Mouse (Mus musculus) retina, postnatal 1 day (tissue): ENCODE measurements around the gene Pou2f3.
A peak's percentile ranks its signal among the peaks of the same experiment; 100 is the strongest.

Experiments
- DNase-seq: peaks from one replicate; pipeline ENCODE4 v3.0.0-alpha.2; 2012

Pou2f3 gene

DNA sequence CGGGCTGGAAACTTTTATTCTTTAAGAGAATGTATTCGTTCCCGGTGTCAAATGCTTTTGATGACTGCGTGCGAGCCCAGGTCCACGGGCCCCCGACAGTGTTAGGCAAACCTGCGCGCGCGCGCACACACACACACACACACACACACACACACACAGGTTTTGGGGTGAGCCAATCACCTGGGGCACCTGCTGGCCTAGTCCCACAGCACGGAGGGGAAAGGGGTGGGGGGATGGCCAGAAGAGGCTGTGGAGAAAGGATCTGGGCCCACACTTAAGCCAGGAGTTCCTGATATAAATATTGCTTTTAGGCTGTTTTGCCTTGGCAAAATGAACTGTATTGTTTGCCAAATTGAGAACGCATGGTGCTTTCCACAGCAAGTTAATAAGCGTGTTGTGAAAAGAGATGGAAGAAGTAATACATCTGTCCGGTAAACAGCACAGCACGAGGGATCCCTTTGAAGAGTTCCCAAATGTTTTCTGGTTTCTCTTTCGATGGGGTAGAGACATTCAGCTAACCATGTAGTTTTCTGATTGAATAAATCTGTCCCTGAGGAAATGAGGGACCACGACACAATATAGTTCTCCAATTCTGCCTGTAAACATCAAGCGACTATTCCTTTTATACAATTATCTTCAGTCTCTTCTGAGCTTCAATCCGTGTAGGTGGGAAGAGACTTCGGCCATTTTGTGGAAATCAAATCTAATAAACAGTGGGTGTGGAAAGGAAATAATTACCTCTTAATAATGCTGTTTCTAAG lies 103.6 kb downstream of the Pou2f3 start:
- DNase-seq: no peak

DNA sequence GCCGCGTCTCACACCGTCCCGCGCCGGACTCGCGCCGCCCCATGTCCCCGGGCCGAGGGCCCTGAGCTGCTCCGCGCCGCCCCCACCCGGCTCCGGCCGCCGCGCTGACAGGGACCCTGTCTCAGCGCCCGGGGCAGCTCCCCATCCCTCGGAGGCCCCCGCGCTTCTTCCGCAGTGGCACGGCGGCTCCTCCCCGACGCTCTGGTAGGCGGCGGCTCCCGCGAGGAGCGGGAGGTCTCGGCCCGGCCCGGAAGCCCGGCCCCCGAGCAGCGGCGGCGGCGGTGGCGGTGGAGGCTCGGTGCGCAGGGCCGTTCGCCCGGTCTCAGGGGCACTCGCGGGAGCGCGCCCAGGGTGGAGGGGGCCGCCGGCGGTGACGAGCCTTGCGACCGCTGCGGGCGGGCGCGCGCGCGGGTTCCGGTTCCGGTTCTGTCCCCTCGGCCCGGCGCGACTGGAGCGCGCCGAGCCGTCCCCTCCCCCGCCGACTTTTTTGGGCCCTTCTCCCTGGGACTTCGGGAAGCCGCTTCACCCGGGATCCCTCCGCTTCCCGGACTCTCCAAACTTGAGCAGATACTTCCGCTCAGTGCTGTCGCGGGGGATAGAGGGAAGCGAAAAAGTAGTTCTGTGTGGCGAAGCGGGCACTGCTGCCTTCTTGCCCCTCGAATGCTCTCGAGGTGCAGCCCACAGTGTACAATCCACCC lies 104.4 kb downstream of the Pou2f3 start:
- DNase-seq: peak; percentile 97

DNA sequence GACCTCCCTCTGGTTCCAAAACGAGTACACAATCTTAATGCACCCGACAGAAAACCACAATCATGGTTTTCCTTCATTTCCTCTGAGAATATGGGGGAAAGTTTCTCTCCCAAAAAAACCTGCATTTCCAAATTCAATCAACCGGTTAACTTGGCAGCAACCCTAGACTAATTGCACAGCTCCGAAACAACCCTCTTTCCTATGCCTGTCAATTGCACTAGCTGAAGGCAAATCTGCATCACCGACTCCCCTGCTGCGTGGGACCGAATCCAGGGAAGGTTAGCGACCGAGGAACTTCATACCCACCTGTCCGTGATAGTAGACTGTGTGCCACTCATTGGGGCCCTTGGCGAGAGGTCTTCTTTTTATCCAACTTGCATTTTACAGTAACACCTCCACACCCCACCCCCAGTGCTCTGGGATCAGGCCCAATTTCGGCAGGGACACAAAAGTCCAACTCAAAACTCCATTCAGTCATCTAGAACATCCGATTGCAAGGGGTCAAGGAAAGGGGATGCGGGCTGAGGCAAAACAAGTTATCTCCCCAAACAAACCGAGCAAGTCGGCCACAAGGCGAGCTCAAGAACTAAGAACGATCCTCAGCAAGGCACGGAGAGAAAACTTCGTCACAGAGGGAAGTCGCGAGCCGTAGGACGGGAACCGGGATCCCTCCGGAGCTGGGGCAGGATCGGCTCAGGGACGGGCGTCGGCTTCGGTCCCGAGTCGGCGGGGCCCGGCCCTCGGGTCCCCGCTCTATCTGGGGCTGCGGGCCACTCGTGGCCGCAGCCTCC lies 105.1 kb downstream of the Pou2f3 start:
- peak; percentile 31 for DNase-seq

DNA sequence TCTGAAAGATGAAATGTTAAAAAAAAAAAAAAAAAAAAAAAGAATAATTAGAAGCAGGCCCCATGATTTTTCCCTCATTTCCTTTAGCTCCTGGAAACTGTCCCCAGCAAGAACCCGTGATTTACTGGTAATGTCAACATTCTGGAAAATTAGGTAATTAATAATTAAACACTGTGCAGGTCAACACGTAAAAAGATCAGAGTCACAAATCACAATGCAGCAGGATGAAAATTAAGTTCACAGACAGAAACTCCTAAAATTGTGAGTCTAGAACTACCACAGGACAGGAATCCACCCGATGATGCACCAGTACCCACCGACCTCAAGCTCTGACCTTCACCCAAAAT lies 105.7 kb downstream of the Pou2f3 start:
- DNase-seq: no peak

- peak; percentile 12 for DNase-seq
Measured at GRCm38 (mm10) chr9:43103675-43104299, 106.4 kb downstream of the Pou2f3 start.

- DNase-seq: no peak
Measured at GRCm38 (mm10) chr9:43102931-43103330, 107.2 kb downstream of the Pou2f3 start.

- DNase-seq: peak; percentile 7
Measured at GRCm38 (mm10) chr9:43101936-43102595, 108.1 kb downstream of the Pou2f3 start.

DNA sequence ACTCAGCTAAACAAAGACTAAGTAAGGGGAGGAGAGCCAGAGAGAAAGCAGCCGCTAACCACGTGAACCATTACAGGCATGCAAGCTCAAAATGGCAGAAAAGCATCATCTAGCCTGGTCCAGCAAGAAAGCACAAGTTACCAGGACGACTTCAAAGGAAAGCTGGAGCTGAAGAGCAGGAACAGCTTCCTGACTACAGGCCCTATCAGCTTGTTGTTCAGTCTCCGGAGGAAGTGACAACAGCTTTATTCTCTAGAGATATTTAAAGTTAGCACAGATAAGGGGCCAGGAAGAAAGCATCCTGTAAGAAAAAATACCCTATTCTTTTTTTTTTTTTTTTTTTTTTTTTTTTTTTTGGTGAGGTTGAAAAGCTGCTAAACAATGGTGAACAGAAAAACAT lies 111.2 kb downstream of the Pou2f3 start:
- DNase-seq: no peak

- DNase-seq: no peak
Measured at GRCm38 (mm10) chr9:43097801-43098557, 112.2 kb downstream of the Pou2f3 start.

DNA sequence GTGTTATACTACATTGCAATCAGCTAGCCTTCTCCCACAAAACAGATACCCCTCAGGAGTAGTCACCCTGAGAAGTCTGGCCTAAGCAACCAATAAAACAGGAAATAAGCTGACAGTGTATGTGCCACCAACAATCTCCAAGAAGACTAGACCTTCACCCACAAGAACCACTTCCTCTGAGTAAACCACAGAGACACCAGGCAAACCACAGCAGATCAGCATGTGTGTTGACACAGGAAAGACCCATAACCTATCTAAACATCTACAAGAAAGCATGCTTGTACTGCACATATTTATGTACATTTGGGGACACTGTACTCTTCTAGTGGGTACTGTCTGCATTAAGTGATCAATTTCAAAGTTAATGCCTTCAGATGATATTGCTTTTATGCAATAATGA lies 113.8 kb downstream of the Pou2f3 start:
- DNase-seq: no peak

- DNase-seq: no peak
Measured at GRCm38 (mm10) chr9:43094828-43095227, 115.3 kb downstream of the Pou2f3 start.

DNA sequence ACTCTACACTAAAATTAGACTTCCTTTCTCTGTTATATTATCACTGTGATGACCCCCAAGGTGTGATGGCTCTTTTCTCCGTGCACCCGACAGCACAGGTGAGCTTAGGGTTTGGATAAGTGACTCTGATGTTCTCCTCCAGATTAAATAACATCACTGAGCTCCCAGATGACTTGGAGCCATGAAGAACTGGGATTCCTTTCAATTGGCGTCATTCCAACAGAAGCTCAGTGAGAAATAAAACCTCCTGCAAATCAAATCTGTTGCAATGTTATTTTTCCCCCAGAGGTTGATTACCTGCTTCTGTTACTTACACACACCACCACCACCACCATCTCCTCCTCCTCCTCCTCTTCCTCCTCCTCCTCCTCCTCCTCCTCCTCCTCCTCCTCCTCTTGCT lies 116.4 kb downstream of the Pou2f3 start:
- no peak for DNase-seq

DNA sequence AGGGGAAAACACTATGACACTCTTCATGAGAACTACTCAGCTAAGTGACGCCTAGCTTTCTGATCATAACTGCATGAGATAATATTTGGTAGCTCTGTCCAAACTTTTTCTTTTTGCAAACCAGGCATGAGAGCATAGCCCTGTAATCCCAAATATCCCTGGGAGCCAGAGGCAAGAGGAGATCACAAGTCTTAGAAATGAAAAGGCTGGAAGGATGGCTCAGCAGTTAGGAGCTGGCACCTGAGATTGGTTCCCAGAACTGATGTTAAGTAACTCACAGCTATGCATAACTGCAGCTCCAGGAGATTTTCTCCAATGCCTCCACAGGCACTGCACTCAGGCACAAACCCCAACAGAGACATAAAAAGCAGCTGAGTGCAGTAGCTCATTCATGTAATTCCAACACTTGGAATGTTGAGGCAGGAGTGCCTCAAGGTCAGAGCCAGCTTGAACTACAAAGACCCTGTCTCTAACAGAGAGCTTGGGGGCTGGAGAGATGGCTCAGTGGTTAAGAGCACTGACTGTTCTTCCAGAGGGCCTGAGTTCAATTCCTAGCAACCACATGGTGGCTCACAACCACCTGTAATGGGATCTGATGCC lies 124.4 kb downstream of the Pou2f3 start:
- DNase-seq: no peak

GRCm38 (mm10) chr9:43084496-43085362 lies 125.4 kb downstream of the Pou2f3 start:
- no peak for DNase-seq

- DNase-seq: no peak
Measured at GRCm38 (mm10) chr9:43083441-43084055, 126.6 kb downstream of the Pou2f3 start.

DNA sequence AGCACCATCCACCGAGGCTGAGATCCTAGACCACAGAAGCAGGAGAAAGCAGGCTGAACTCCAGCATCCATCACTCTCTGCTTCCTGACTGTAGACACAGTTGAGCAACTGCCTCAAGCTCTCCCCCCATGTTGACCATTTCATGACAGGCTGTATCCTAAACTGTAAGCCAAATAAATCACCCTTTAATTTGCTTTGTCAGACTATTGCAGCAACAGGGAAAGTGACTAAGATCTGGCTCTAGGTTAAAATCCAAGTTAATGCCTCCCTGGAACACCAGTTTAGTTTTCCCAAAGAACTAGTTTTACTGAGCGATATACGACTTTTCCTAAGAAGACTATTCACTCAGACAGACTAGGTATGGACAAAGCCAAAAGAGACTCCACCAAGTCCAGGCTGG lies 131.5 kb downstream of the Pou2f3 start:
- no peak for DNase-seq

DNA sequence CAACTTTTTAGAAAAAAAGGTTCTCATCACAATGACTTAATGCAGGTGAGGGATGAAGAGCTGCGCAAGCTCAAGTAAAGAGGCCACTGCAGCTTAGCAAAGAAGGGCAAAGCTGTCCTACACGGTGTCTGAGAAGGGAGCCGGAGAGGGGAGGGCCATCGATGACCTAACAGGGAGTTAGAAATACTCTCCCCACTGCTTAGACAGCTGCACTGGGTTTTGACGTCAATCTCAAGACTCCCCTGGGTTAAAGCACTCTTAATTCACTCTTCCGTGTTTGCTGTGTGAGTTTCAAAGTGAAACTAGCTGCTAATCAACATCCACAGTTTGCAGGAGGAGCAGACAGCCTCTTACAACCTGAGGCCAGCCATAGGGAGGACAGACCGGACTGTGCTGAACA lies 134.0 kb downstream of the Pou2f3 start:
- no peak for DNase-seq

GRCm38 (mm10) chr9:43074611-43075010 lies 135.6 kb downstream of the Pou2f3 start:
- DNase-seq: no peak
